Mouse (Mus musculus) lung, adult 2 months (tissue): ENCODE data around the gene Gstp1. TPM values are rescaled to one million over a fixed set of nuclear protein-coding genes. Genes with fewer than 3 reads are reported as not detected.
"Not testable (repeated sequence)": the region's sequence is repeated elsewhere in the genome, so short reads cannot be mapped to it uniquely, and the experiment has no call there.

Source experiments
- DNase-seq: peaks from one replicate; pipeline ENCODE4 v3.0.0; 2022
- H3K4me1 ChIP-seq: fragments of 200-500 bp; 2 replicates; pipeline ENCODE4 v1.6.1; 2011; ENCODE audit warnings: low read length; ENCODE audit not compliant: control insufficient read depth, insufficient read depth
- H3K4me3 ChIP-seq: fragments of 200-500 bp; replicated peaks from 2 replicates; pipeline ENCODE3; 2011; ENCODE audit warnings: low read depth, mild to moderate bottlenecking, control low read depth, low read length; ENCODE audit errors: extremely low read depth
- CTCF ChIP-seq: fragments of 200-500 bp; IDR thresholded peaks from 2 replicates; pipeline ENCODE4 v1.5.1; 2011; ENCODE audit warnings: mild to moderate bottlenecking, low read length, control low read depth; ENCODE audit not compliant: insufficient read depth
- POLR2A ChIP-seq: fragments of 200-500 bp; IDR thresholded peaks from 2 replicates; pipeline ENCODE4 v1.6.1; 2011; ENCODE audit warnings: low read depth, mild to moderate bottlenecking, control low read depth, low read length, borderline replicate concordance; ENCODE audit errors: extremely low read depth
- WGBS: fragments of 180-500 bp; shearing (Covaris S2); methylation state at CpG from one replicate; pipeline ENCODE4 v1.1.7; 2018; 5-methylcytosine and 5-hydroxymethylcytosine counted together
- polyA plus RNA-seq: library from polyadenylated mRNA; depleted of rRNA; stranded (reverse); fragments of >200 nt; gene quantifications from 2 replicates; pipeline ENCODE4 v1.2.3, GENCODE M21; 2012

Gstp1 gene
- polyA plus RNA-seq, 1 experiment: 656 TPM

DNA sequence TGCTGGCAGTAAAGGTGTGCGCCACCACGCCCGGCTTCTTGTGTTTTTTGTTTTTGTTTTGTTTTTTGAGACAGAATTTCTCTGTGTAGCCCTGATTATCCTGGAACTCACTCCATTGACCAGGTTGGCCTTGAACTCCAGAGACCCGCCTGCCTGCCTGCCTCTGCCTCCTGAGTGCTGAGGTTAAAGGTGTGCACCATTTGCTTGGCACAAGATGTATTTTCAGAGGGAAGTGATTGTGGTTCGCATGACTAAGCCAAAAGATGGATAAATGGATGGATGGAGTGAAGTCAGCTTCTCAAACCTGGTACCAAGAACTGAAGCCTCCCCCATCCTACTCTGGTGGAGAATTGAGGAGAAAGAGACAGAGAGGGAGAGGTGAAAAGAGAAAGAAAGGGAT is 16.8 kb upstream of the Gstp1 start:
- H3K4me3 ChIP-seq: no peak overlapping the region
- DNase-seq: no peak
- TF ChIP-seq CTCF (no peak), POLR2A (no peak)
- H3K4me1 ChIP-seq: peaks cover 4% of the 10 kb centered on the region; the same call in 1 of the 2 replicates
- 90% methylated on average over 5 of the region's 5 CpGs for WGBS

DNA sequence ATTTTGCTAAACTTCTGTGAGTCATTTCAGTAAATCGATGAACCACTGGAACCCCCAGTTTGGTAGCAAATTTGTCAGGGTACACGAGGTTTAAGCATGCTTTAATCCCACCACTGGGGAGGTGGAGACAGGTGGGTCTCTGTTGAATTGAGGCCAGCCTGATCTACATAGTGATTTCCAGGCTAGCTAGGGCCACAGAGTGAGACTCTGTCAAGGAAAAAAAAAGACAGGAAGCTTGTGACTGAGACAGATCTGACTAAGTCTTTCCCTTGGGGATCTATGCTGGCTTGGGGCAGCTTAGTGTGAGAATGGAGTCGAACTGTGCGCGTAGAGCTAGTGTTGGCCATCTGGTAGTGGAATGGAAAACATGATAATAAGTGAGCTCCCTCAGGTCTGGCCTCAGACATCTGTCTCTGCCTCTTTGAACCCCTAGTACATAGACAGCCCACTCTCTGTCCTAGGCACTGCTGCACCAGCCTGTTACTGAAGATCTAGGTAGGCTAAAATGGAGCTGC is 14.8 kb upstream of the Gstp1 start:
- WGBS: 60% methylated on average over 5 of the region's 5 CpGs
- no peak for DNase-seq
- Histone ChIP-seq H3K4me1 (no peaks in the 10 kb centered on the region), H3K4me3 (no peak overlapping the region)
- TF ChIP-seq CTCF (no peak), POLR2A (no peak)

GRCm38 (mm10) chr19:4051741-4052515 is 14.1 kb upstream of the Gstp1 start:
- TF ChIP-seq CTCF (peak; percentile 76), POLR2A (no peak)
- DNase-seq: peak; percentile 68

DNA sequence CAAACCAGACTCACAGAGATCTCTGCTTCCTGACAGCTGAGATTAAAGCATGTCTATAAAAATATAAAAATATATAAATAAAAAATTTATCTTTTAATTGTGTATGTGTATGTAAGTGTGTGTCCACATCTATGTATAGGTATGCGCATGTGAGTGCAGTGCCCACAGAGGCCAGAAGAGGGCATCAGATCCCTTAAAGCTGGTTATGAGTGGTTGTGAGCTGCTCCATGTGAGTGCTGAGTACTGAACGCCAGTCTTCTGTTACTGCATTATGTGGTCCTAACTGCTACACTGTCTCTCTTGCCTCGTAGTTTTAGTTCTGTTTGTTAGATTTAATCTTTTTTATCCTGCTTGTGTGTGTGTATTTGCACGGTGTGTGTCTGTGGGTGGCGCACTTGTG is 13.2 kb upstream of the Gstp1 start:
- H3K4me1 ChIP-seq: peaks cover 2% of the 10 kb centered on the region; the same call in 1 of the 2 replicates
- H3K4me3 ChIP-seq: no peak overlapping the region
- 98% methylated on average over 5 of the region's 5 CpGs for WGBS
- TF ChIP-seq CTCF: no peak
- no peak for TF ChIP-seq POLR2A
- no peak for DNase-seq

More at GRCm38 (mm10) chr19:4051741-4052515, 14.1 kb upstream of the Gstp1 start:
- Histone ChIP-seq H3K4me1 (no peaks in the 10 kb centered on the region), H3K4me3 (no peak overlapping the region)
- WGBS: 48% methylated on average over 10 of the region's 10 CpGs

- not testable (repeated sequence) for H3K4me1 ChIP-seq, DNase-seq, H3K4me3 ChIP-seq
- 80% methylated on average over 5 of the region's 5 CpGs for WGBS
Measured at GRCm38 (mm10) chr19:4049069-4049468, 11.3 kb upstream of the Gstp1 start.

DNA sequence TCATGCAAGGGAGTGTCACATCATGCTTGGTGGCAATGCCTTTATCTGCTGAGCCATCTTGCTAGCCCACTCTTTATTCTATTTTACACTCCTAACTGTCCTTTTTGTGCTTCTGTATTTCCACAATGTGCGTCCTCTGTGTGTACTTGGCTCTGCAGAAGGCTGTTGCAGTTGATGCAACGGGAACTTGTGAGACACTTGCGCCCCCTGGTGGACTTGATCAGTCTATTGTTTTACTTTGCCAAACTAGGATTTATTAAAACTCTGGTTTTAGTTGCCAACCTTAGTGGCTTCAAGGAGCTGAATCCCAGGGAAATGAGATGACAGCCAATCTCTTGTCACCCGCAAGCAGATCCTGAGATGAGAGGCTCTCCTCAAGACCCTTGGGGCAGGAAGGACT is 10.1 kb upstream of the Gstp1 start:
- TF ChIP-seq CTCF (peak; percentile 77), POLR2A (no peak)
- Histone ChIP-seq H3K4me3 (no peak overlapping the region), H3K4me1 (peaks cover 7% of the 10 kb centered on the region)
- WGBS: 10% methylated on average over 4 of the region's 4 CpGs
- DNase-seq: peak; percentile 80

DNA sequence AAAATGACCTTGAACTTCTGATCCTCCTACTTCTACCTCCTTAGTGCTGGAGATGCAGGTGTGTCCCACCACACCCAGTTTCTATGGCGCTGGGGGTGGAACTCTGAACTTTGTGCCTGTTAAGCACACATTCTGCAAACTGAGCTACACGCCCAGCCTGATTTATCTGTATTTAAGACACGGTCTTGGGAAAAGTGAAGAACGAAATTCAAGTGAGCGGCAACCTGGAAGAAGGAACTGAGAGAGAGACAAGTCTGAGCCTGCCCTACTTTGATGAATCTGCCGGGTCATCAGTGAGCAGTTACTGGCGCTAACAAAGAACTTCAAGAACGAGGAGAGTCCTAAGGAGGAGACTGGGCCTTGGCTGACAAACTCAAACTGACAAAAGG is 9.1 kb upstream of the Gstp1 start:
- Histone ChIP-seq H3K4me3 (no peak overlapping the region), H3K4me1 (peaks cover 7% of the 10 kb centered on the region)
- WGBS: 80% methylated on average over 8 of the region's 8 CpGs
- TF ChIP-seq POLR2A (no peak), CTCF (no peak)
- DNase-seq: no peak

- 14% methylated on average over 16 of the region's 16 CpGs for WGBS
Measured at GRCm38 (mm10) chr19:4045966-4046865, 8.4 kb upstream of the Gstp1 start, which contains the start of gene Gstp2. Gene Gstp2, minus strand, starts transcription at chr19:4046023.

DNA sequence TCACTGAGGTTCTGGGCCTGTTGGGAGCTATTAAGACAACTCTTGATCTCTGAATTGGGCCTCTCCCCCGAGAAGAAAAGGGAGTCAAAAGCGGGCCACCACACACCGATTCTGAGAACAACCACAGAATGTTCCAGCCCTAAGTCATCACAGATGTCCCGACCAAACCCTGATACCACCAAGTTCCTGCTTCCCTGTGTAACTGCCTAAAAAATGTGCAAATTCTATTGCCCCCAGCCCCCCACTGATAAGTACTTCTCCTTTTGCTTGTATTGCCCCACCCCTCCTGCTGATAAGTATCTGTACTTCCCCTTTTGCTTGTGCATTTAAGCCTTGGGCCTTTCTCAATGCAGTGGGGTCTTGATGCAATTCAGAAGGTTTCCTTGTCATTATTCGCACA is 6.3 kb upstream of the Gstp1 start:
- not testable (repeated sequence) for H3K4me1 ChIP-seq, H3K4me3 ChIP-seq, DNase-seq
- WGBS: 80% methylated on average over 5 of the region's 5 CpGs

More at GRCm38 (mm10) chr19:4045966-4046865, 8.4 kb upstream of the Gstp1 start, which contains the start of gene Gstp2:
- no peak within 1 kb of the TSS for H3K4me3 ChIP-seq
- DNase-seq: peak; percentile 79
- TF ChIP-seq CTCF (peak; percentile 65), POLR2A (peak; percentile 55; the same call in 1 of the 2 replicates)
- peaks cover 7% of the 10 kb centered on the region for H3K4me1 ChIP-seq

DNA sequence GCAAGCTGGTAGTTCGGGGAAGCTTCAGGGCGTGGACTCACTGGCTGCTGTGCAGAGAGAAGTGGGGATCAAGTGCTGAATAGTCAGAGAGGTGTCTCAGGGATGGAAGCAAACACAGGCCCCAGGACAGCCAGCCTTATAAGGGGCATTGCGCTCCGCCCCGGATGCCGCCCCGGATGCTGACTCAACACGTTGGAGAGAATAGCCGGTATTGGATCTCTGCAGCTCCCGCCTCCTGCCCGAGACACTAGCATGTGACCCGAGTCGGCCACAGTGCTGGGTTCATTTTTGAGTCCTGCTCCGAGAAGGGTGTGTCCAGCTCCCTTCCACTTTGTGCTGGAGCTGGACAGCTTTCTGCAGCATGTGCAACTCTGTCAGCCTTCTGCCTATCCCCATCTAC is 4.3 kb upstream of the Gstp1 start:
- Histone ChIP-seq H3K4me3 (no peak overlapping the region), H3K4me1 (peaks cover 14% of the 10 kb centered on the region)
- TF ChIP-seq CTCF (no peak), POLR2A (no peak)
- whole genome bisulfite sequencing: 50% methylated on average over 14 of the region's 14 CpGs
- DNase-seq: peak; percentile 30

- 92% methylated on average over 4 of the region's 4 CpGs for WGBS
- not testable (repeated sequence) for H3K4me3 ChIP-seq, DNase-seq
- H3K4me1 ChIP-seq: peaks cover 16% of the 10 kb centered on the region
Measured at GRCm38 (mm10) chr19:4041500-4041899, 3.7 kb upstream of the Gstp1 start.

GRCm38 (mm10) chr19:4040941-4041340 is 3.2 kb upstream of the Gstp1 start:
- peaks cover 14% of the 10 kb centered on the region for H3K4me1 ChIP-seq
- H3K4me3 ChIP-seq, DNase-seq: not testable (repeated sequence)
- WGBS: 85% methylated on average over 5 of the region's 5 CpGs

DNA sequence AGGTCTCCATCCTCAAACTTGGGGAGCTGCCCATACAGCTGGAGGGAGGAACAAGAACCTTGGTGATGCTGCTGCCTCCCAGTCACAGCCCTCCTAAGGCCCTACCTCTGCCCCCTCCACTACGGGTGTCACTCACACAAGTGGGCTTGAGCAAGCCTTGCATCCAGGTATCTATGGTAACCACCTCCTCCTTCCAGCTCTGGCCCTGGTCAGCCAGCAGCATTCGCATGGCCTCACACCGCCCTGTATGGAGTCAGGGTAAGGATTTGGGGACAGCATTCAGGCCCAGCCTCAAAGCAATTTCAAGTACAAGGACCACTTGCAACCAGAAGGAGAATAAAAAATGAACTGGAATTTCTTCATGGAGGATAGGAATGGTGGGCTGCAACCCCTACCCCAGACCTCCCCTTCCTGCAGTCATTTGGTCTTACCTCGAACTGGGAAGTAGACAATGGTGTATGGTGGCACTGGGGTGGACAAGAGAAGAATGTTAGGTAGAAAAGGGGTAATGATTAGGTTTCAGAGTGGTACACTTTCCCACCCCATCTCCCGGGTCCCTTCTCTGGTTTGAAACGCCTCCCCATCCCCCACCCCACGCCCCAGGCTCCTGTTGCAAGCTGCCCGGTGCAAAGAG is 514 bp downstream of the Gstp1 start:
- not testable (repeated sequence) for H3K4me1 ChIP-seq, DNase-seq
- H3K4me3 ChIP-seq: peak overlapping the region; percentile 99
- 28% methylated on average over 8 of the region's 8 CpGs for WGBS
